Mouse (Mus musculus): ENCODE measurements around the gene Depdc5. TPM values are rescaled to one million over a fixed set of nuclear protein-coding genes. Genes with fewer than 3 reads are reported as not detected.

Gene Depdc5
- total and polyA plus RNA-seq, 3 experiments: 21.1 to 39.3 (median 36.6) TPM

- Histone ChIP-seq H3K79me2 (replicated peaks; ENCODE audit: control insufficient read depth, extremely low read depth, insufficient read depth, poor library complexity, severe bottlenecking) (no peaks in the 10 kb centered on the region), H3K36me3 (replicated peaks in 1 of 2; ENCODE audit: control insufficient read depth in 1 of 2, insufficient read depth in 1 of 2, low read length in 1 of 2) (peaks cover 54 to 73% of the 10 kb centered on the region in 2 experiments), H3K9ac (ENCODE audit: insufficient read depth, low read depth) (no peak overlapping the region), H3K9me3 (replicated peaks; ENCODE audit: low read length) (no peaks in the 10 kb centered on the region), H3K4me2 (ENCODE audit: insufficient read depth, low read depth, poor library complexity, severe bottlenecking) (no peak overlapping the region), H3K4me3 (replicated peaks in 1 of 3; ENCODE audit: low read depth in 2 of 3, low read length in 2 of 3, poor library complexity in 1 of 3) (no peak overlapping the region), H3K4me1 (ENCODE audit: control insufficient read depth in 1 of 2, insufficient read depth in 2 of 2) (no peaks in the 10 kb centered on the region), H3K27me3 (replicated peaks) (no peaks in the 10 kb centered on the region), H3K27ac (ENCODE audit: insufficient read depth, low read depth) (no peak overlapping the region)
- DNase-seq (ENCODE audit: extremely low read depth): no peak
- TF ChIP-seq CHD1 (IDR thresholded peaks at IDR 0.05; ENCODE audit: low read depth, low read length) (no peak), HCFC1 (IDR thresholded peaks at IDR 0.05; ENCODE audit: low read depth, low read length) (no peak)
- dilution Hi-C loops (cut with MboI; ENCODE audit: extremely low pct_ligation_motif_present, extremely low pct_unique_long_range_greater_than_20kb, low sequenced_read_pairs): no loop called here
- in situ Hi-C loops (cut with MboI; ENCODE audit: low pct_ligation_motif_present, low pct_unique_long_range_greater_than_20kb, low sequenced_read_pairs): no loop called here
These were observed 87.3 kb downstream of the Depdc5 start for GRCm38 (mm10) chr5:32950702-32951274.

DNA sequence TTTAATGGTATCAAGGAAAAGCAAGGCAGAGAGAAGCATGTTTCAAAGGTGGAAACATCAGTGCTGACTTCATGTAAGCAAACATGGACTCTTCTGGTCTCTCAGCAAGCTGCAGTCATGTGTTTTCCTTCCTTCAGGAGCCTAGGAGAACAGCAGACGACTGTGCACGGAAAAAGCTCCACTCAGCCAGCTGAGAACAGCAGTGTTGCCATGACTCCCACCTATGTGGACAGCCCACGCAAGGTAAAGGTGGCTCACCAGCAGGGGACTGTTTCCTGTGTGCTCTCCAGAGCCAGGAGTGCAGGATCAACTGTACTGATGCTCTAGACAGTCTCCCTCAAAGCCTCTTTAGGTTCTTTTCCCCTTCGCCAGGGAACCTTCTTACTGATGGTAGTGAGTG lies 92.2 kb downstream of the Depdc5 start:
- no peak overlapping the region for H3K27ac ChIP-seq (ENCODE audit: insufficient read depth, low read depth)
- dilution Hi-C loops (cut with MboI; ENCODE audit: extremely low pct_ligation_motif_present, extremely low pct_unique_long_range_greater_than_20kb, low sequenced_read_pairs) (no loop called here), in situ Hi-C loops (cut with MboI; ENCODE audit: low pct_ligation_motif_present, low pct_unique_long_range_greater_than_20kb, low sequenced_read_pairs) (no loop called here)
- no peaks in the 10 kb centered on the region for H3K27me3 ChIP-seq (replicated peaks)
- H3K79me2 ChIP-seq (replicated peaks; ENCODE audit: control insufficient read depth, extremely low read depth, insufficient read depth, poor library complexity, severe bottlenecking): no peaks in the 10 kb centered on the region
- no peak overlapping the region for H3K4me3 ChIP-seq (replicated peaks in 1 of 3; ENCODE audit: low read depth in 2 of 3, low read length in 2 of 3, poor library complexity in 1 of 3)
- no peak overlapping the region for H3K9ac ChIP-seq (ENCODE audit: insufficient read depth, low read depth)
- TF ChIP-seq ZKSCAN1 (IDR thresholded peaks at IDR 0.05; ENCODE audit: borderline replicate concordance, low read depth, low read length) (no peak), ETS1 (conservative IDR thresholded peaks at IDR 0.05; ENCODE audit: low read depth, low read length) (no peak), MYC (IDR thresholded peaks at IDR 0.05; ENCODE audit: low read depth, low read length) (no peak), MXI1 (IDR thresholded peaks at IDR 0.05; ENCODE audit: low read depth, low read length) (no peak), CHD1 (IDR thresholded peaks at IDR 0.05; ENCODE audit: low read depth, low read length) (no peak), ZNF384 (IDR thresholded peaks at IDR 0.05; ENCODE audit: low read depth, low read length) (no peak), PAX5 (IDR thresholded peaks at IDR 0.05; ENCODE audit: low read length) (no peak), CTCF (conservative IDR thresholded peaks at IDR 0.05 in 1 of 2, IDR thresholded peaks at IDR 0.05 in 1 of 2; ENCODE audit: low read depth in 2 of 2, low read length in 2 of 2) (no peak), MAZ (IDR thresholded peaks at IDR 0.05; ENCODE audit: low read depth, low read length) (no peak), RAD21 (IDR thresholded peaks at IDR 0.05; ENCODE audit: low read depth, low read length) (no peak), TBP (conservative IDR thresholded peaks at IDR 0.05; ENCODE audit: low read depth, low read length) (no peak), IRF4 (IDR thresholded peaks at IDR 0.05; ENCODE audit: low read depth, low read length) (no peak), USF2 (conservative IDR thresholded peaks at IDR 0.05; ENCODE audit: low read depth, low read length) (no peak), POLR2A (IDR thresholded peaks at IDR 0.05; ENCODE audit: low read depth, low read length) (no peak), GABPA (IDR thresholded peaks at IDR 0.05; ENCODE audit: insufficient replicate concordance, low read depth, low read length) (no peak), CHD2 (IDR thresholded peaks at IDR 0.05; ENCODE audit: low read length) (no peak), UBTF (IDR thresholded peaks at IDR 0.05; ENCODE audit: low read depth, low read length) (no peak), ZMIZ1 (IDR thresholded peaks at IDR 0.05; ENCODE audit: low read depth, low read length) (no peak), JUND (conservative IDR thresholded peaks at IDR 0.05; ENCODE audit: low read depth, low read length) (no peak), MAFK (IDR thresholded peaks at IDR 0.05; ENCODE audit: insufficient replicate concordance, low read length) (no peak)
- no peak overlapping the region for H3K4me2 ChIP-seq (ENCODE audit: insufficient read depth, low read depth, poor library complexity, severe bottlenecking)
- peaks cover 37 to 70% of the 10 kb centered on the region in 2 experiments for H3K36me3 ChIP-seq (replicated peaks in 1 of 2; ENCODE audit: control insufficient read depth in 1 of 2, insufficient read depth in 1 of 2, low read length in 1 of 2)
- no peaks in the 10 kb centered on the region for H3K4me1 ChIP-seq (ENCODE audit: control insufficient read depth in 1 of 2, insufficient read depth in 2 of 2)
- DNase-seq (ENCODE audit: extremely low read depth): no peak
- no peaks in the 10 kb centered on the region for H3K9me3 ChIP-seq (replicated peaks; ENCODE audit: low read length)
